Mouse (Mus musculus): Measurements from ENCODE around the gene Hspb9.

DNA sequence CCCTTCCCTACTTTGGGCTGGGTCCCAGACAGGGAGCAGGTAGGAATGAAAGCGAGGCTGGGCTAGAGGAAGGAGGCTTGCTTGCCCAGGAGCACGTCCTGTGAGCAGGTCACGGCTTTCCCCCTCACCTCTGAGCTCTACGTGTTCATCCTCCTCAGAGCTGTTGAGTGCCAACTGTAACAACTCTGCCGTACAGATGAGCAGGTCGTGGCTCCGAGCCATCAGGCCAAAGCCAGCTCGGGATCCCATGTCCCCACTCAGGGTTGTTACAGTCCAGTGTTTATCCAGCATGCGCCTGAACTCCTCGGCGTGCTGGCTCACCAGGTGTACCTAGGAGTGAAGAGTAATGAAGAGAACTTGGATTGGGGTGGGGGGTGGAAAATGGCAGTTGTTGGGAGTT, 10.3 kb upstream of the Hspb9 start:
- TF ChIP-seq GATA1 (IDR thresholded peaks at IDR 0.05; ENCODE audit: borderline replicate concordance, low read length): no peak
- TF ChIP-seq FLI1 (IDR thresholded peaks at IDR 0.05; ENCODE audit: low read length): no peak

Measured in megakaryocyte, embryonic 14.5 days (primary cell).